Comparison of ENCODE assay signal across 18 mouse cellular contexts in genomic region chr11:103638790-103639189, GRCm38 (mm10). TPM values are rescaled to one million over a fixed set of nuclear protein-coding genes. Genes with fewer than 3 reads are reported as not detected.
DNase-seq lines count a peak whose midpoint lies in the region; ATAC-seq and TF ChIP-seq lines count a peak whose summit lies in the region.
"Had no signal": no experiment of that assay in that cellular context is flagged by ENCODE, and none has a peak within 500 bp of the region (broad histone marks: within the 10 kb centered on the region; RNA-seq: fewer than 3 reads in every experiment).

Lyzl6 (minus strand) TSS chr11:103638890.

- H3K36me3 ChIP-seq in midbrain, embryonic 10.5 days, result no peaks in the 10 kb centered on the region
- no peaks in the 10 kb centered on the region for H3K36me3 ChIP-seq in midbrain, embryonic 14.5 days (ENCODE audit: control insufficient read depth, insufficient read depth, low read length)
- no peaks in the 10 kb centered on the region for H3K36me3 ChIP-seq in embryonic facial prominence, embryonic 14.5 days (ENCODE audit: control insufficient read depth, insufficient read depth, low read length)
- no peaks in the 10 kb centered on the region for H3K36me3 ChIP-seq in hindbrain, embryonic 15.5 days
- no peaks in the 10 kb centered on the region for H3K36me3 ChIP-seq in midbrain, postnatal 0 days (ENCODE audit: insufficient read depth, low read length)

- H3K4me2 ChIP-seq in midbrain, embryonic 14.5 days (ENCODE audit: low read length), result no peak within 1 kb of the TSS
- peak within 1 kb of the TSS; percentile 20; the same call in 1 of the 2 replicates for H3K4me2 ChIP-seq in embryonic facial prominence, embryonic 14.5 days (ENCODE audit: low read depth, low read length)
- peak within 1 kb of the TSS; percentile 33; the same call in 1 of the 2 replicates for H3K4me2 ChIP-seq in hindbrain, embryonic 15.5 days
- no peak within 1 kb of the TSS for H3K4me2 ChIP-seq in midbrain, postnatal 0 days (ENCODE audit: low read depth, low read length, poor library complexity, severe bottlenecking)

- H3K4me3 ChIP-seq in midbrain, embryonic 10.5 days, result peak within 1 kb of the TSS; percentile 32
- H3K4me3 ChIP-seq in midbrain, embryonic 14.5 days (replicated peaks; ENCODE audit: low read depth, low read length), result no peak within 1 kb of the TSS
- H3K4me3 ChIP-seq in embryonic facial prominence, embryonic 14.5 days (ENCODE audit: low read depth, low read length), result no peak within 1 kb of the TSS
- no peak within 1 kb of the TSS for H3K4me3 ChIP-seq in hindbrain, embryonic 15.5 days
- H3K4me3 ChIP-seq in midbrain, postnatal 0 days (ENCODE audit: low read depth, low read length), result no peak within 1 kb of the TSS

- H3K27me3 ChIP-seq in midbrain, embryonic 10.5 days (ENCODE audit: low read depth, poor library complexity, severe bottlenecking), result peaks cover 27% of the 10 kb centered on the region
- H3K27me3 ChIP-seq in midbrain, embryonic 14.5 days (ENCODE audit: control insufficient read depth, insufficient read depth, low read length), result 0 out of 2 replicates have a peak, but pooled peaks cover 5% of the 10 kb centered on the region
- H3K27me3 ChIP-seq in embryonic facial prominence, embryonic 14.5 days (replicated peaks; ENCODE audit: control insufficient read depth, insufficient read depth, low read length), result peaks cover 9% of the 10 kb centered on the region; the same call in 1 of the 2 replicates
- peaks cover 7% of the 10 kb centered on the region for H3K27me3 ChIP-seq in hindbrain, embryonic 15.5 days
- peaks cover 14% of the 10 kb centered on the region for H3K27me3 ChIP-seq in midbrain, postnatal 0 days (ENCODE audit: insufficient read depth, low read length)

- no peaks in the 10 kb centered on the region for H3K4me1 ChIP-seq in midbrain, embryonic 10.5 days
- H3K4me1 ChIP-seq in midbrain, embryonic 14.5 days (ENCODE audit: control insufficient read depth, insufficient read depth, low read length), result no peaks in the 10 kb centered on the region
- H3K4me1 ChIP-seq in embryonic facial prominence, embryonic 14.5 days (ENCODE audit: control insufficient read depth, insufficient read depth, low read length), result no peaks in the 10 kb centered on the region
- H3K4me1 ChIP-seq in hindbrain, embryonic 15.5 days (replicated peaks), result 0 out of 2 replicates have a peak, but pooled peaks cover 3% of the 10 kb centered on the region
- H3K4me1 ChIP-seq in midbrain, postnatal 0 days (ENCODE audit: insufficient read depth, low read length), result no peaks in the 10 kb centered on the region

- H3K27ac ChIP-seq in midbrain, embryonic 10.5 days (replicated peaks), result no peak within 1 kb of the TSS
- H3K27ac ChIP-seq in midbrain, embryonic 14.5 days (replicated peaks; ENCODE audit: low read depth, low read length), result no peak within 1 kb of the TSS
- no peak within 1 kb of the TSS for H3K27ac ChIP-seq in embryonic facial prominence, embryonic 14.5 days (replicated peaks; ENCODE audit: low read depth, low read length)
- no peak within 1 kb of the TSS for H3K27ac ChIP-seq in hindbrain, embryonic 15.5 days (replicated peaks)
- H3K27ac ChIP-seq in midbrain, postnatal 0 days (ENCODE audit: low read depth, low read length), result no peak within 1 kb of the TSS
- H3K27ac ChIP-seq: liver, embryonic 14.5 days had no signal

- H3K9me3 ChIP-seq in midbrain, embryonic 10.5 days (replicated peaks), result no peaks in the 10 kb centered on the region
- no peaks in the 10 kb centered on the region for H3K9me3 ChIP-seq in midbrain, embryonic 14.5 days (ENCODE audit: control insufficient read depth, low read length)
- H3K9me3 ChIP-seq in embryonic facial prominence, embryonic 14.5 days (ENCODE audit: control insufficient read depth, low read length), result no peaks in the 10 kb centered on the region
- no peaks in the 10 kb centered on the region for H3K9me3 ChIP-seq in hindbrain, embryonic 15.5 days
- H3K9me3 ChIP-seq in midbrain, postnatal 0 days (ENCODE audit: low read length), result no peaks in the 10 kb centered on the region

- DNase-seq in midbrain, embryonic 10.5 days (ENCODE audit: low spot score), result no peak
- DNase-seq in midbrain, embryonic 14.5 days, result no peak
- no peak for DNase-seq in embryonic facial prominence, embryonic 14.5 days (ENCODE audit: low spot score)
- no peak for DNase-seq in midbrain, postnatal 0 days (ENCODE audit: low spot score)
- no peak for DNase-seq in cerebellum, adult 9-11 months
- DNase-seq in thymus, postnatal 4 days, result no peak
- DNase-seq in left cerebral cortex, adult 8-10 months (ENCODE audit: low spot score in 2 of 2), result no peak
- DNase-seq: layer of hippocampus, adult 9-11 months had no signal

- H3K9ac ChIP-seq in midbrain, embryonic 14.5 days (replicated peaks; ENCODE audit: low read length), result no peak within 1 kb of the TSS
- no peak within 1 kb of the TSS for H3K9ac ChIP-seq in embryonic facial prominence, embryonic 14.5 days (ENCODE audit: low read depth, low read length)
- no peak within 1 kb of the TSS for H3K9ac ChIP-seq in hindbrain, embryonic 15.5 days
- H3K9ac ChIP-seq in midbrain, postnatal 0 days (replicated peaks; ENCODE audit: low read length, poor library complexity, severe bottlenecking), result 0 out of 2 replicates have a peak within 1 kb of the TSS, but pooled peaks have one; percentile 24
- H3K9ac ChIP-seq: liver, embryonic 14.5 days had no signal

- WGBS in midbrain, embryonic 10.5 days, result 76% methylated on average over 3 of the region's 3 CpGs
- 83% methylated on average over 3 of the region's 3 CpGs for WGBS in midbrain, embryonic 14.5 days
- WGBS in embryonic facial prominence, embryonic 14.5 days, result 72% methylated on average over 3 of the region's 3 CpGs
- 80% methylated on average over 3 of the region's 3 CpGs for WGBS in hindbrain, embryonic 15.5 days
- WGBS in midbrain, postnatal 0 days, result 71% methylated on average over 3 of the region's 3 CpGs

- no peak for ATAC-seq in midbrain, embryonic 14.5 days (ENCODE audit: low FRiP score, low TSS enrichment)
- ATAC-seq in embryonic facial prominence, embryonic 14.5 days (ENCODE audit: low read depth), result no peak
- no peak for ATAC-seq in hindbrain, embryonic 15.5 days (ENCODE audit: low FRiP score, low read depth)
- no peak for ATAC-seq in midbrain, postnatal 0 days (ENCODE audit: low FRiP score)
- ATAC-seq: intestine, embryonic 16.5 days; lung, postnatal 0 days had no signal

- no peak for TF ChIP-seq CTCF in midbrain, postnatal 0 days (IDR thresholded peaks at IDR 0.05)

RNA-seq across cellular contexts. Expression of gene Lyzl6, which starts in this region (rescaled TPM):
- not detected in 2 replicates for polyA plus RNA-seq in midbrain, embryonic 10.5 days (2016; fragmentation: Nextera tagmentation; extraction: Ambion mirVana)
- polyA plus RNA-seq in midbrain, embryonic 14.5 days (2014; fragmentation: Nextera tagmentation; extraction: Ambion mirVana), result not detected in 2 replicates
- polyA plus RNA-seq in embryonic facial prominence, embryonic 14.5 days (2014; fragmentation: Nextera tagmentation; extraction: Ambion mirVana), result not detected in 2 replicates
- polyA plus RNA-seq in hindbrain, embryonic 15.5 days (2015; fragmentation: Nextera tagmentation; extraction: Ambion mirVana), result not detected in 2 replicates
- total RNA-seq in midbrain, postnatal 0 days (2014; rRNA removed), result not detected in 2 replicates
- polyA plus RNA-seq in midbrain, postnatal 0 days (2015; fragmentation: Nextera tagmentation; extraction: Ambion mirVana), result not detected in 2 replicates
- total RNA-seq in left cerebral cortex, adult 8-10 months (2022), result under 1 TPM in 1 of 4 experiments, not detected in 3; 0.51 TPM
- total RNA-seq: adrenal gland, postnatal 25 days; heart, postnatal 10 days; left cerebral cortex, postnatal 4 days; megakaryocyte-erythroid progenitor cell, adult 5-6 weeks had no signal
- polyA plus RNA-seq: intestine, embryonic 16.5 days; liver, embryonic 14.5 days; lung, postnatal 0 days; neural tube, embryonic 14.5 days; stomach, embryonic 14.5 days had no signal

Comparison
In these comparisons a context has a peak if more than half of its experiments do, and no peak if none do; other contexts are left out.
1. H3K4me2 ChIP-seq: peak in embryonic facial prominence, embryonic 14.5 days (single experiment) and hindbrain, embryonic 15.5 days (single experiment); none in midbrain, embryonic 14.5 days (single experiment) and midbrain, postnatal 0 days (single experiment).